Mouse (Mus musculus): ENCODE measurements around the gene Grhl3.
A peak's percentile ranks its signal among the peaks of the same experiment; 100 is the strongest.
"Not testable (repeated sequence)": the region's sequence is repeated elsewhere in the genome, so short reads cannot be mapped to it uniquely, and the experiment has no call there.

Gene Grhl3

GRCm38 (mm10) chr4:135573251-135573808 lies at the start of gene Grhl3:
TSS of gene Grhl3 (minus strand) at chr4:135573630.
- peak in 1 of 2 experiments; percentile 18 for DNase-seq (ENCODE audit: low spot score in 2 of 2)

- no peak for DNase-seq (ENCODE audit: low spot score in 2 of 2)
Observed at GRCm38 (mm10) chr4:135622290-135622689, 48.9 kb upstream of the Grhl3 start.

- no peak for DNase-seq (ENCODE audit: low spot score in 2 of 2)
Observed at GRCm38 (mm10) chr4:135620461-135620860, 47.0 kb upstream of the Grhl3 start.

GRCm38 (mm10) chr4:135617783-135618470 lies 44.5 kb upstream of the Grhl3 start:
- no peak for DNase-seq (ENCODE audit: low spot score in 2 of 2)

GRCm38 (mm10) chr4:135617038-135617437 lies 43.6 kb upstream of the Grhl3 start:
- no peak for DNase-seq (ENCODE audit: low spot score in 2 of 2)

GRCm38 (mm10) chr4:135615307-135615706 lies 41.9 kb upstream of the Grhl3 start:
- not testable (repeated sequence) for DNase-seq (ENCODE audit: low spot score in 2 of 2)

GRCm38 (mm10) chr4:135609986-135610385 lies 36.6 kb upstream of the Grhl3 start:
- DNase-seq (ENCODE audit: low spot score in 2 of 2), result no peak

- no peak for DNase-seq (ENCODE audit: low spot score in 2 of 2)
Observed at GRCm38 (mm10) chr4:135607979-135608885, 34.8 kb upstream of the Grhl3 start.

- DNase-seq (ENCODE audit: low spot score in 2 of 2), result no peak
Observed at GRCm38 (mm10) chr4:135606271-135606670, 32.8 kb upstream of the Grhl3 start.

- no peak for DNase-seq (ENCODE audit: low spot score in 2 of 2)
Observed at GRCm38 (mm10) chr4:135601530-135601929, 28.1 kb upstream of the Grhl3 start.

GRCm38 (mm10) chr4:135599497-135600182 lies 26.2 kb upstream of the Grhl3 start:
- DNase-seq (ENCODE audit: low spot score in 2 of 2), result no peak

GRCm38 (mm10) chr4:135598998-135599397 lies 25.6 kb upstream of the Grhl3 start:
- no peak for DNase-seq (ENCODE audit: low spot score in 2 of 2)

GRCm38 (mm10) chr4:135597571-135597970 lies 24.1 kb upstream of the Grhl3 start:
- no peak for DNase-seq (ENCODE audit: low spot score in 2 of 2)

- no peak for DNase-seq (ENCODE audit: low spot score in 2 of 2)
Observed at GRCm38 (mm10) chr4:135595943-135596342, 22.5 kb upstream of the Grhl3 start.

- no peak for DNase-seq (ENCODE audit: low spot score in 2 of 2)
Observed at GRCm38 (mm10) chr4:135591610-135592304, 18.3 kb upstream of the Grhl3 start.

GRCm38 (mm10) chr4:135591086-135591485 lies 17.7 kb upstream of the Grhl3 start:
- no peak for DNase-seq (ENCODE audit: low spot score in 2 of 2)

GRCm38 (mm10) chr4:135584838-135585237 lies 11.4 kb upstream of the Grhl3 start:
- no peak for DNase-seq (ENCODE audit: low spot score in 2 of 2)

GRCm38 (mm10) chr4:135581222-135581910 lies 7.9 kb upstream of the Grhl3 start:
- no peak for DNase-seq (ENCODE audit: low spot score in 2 of 2)

- no peak for DNase-seq (ENCODE audit: low spot score in 2 of 2)
Observed at GRCm38 (mm10) chr4:135579695-135580094, 6.3 kb upstream of the Grhl3 start.

- no peak for DNase-seq (ENCODE audit: low spot score in 2 of 2)
Observed at GRCm38 (mm10) chr4:135578490-135578889, 5.1 kb upstream of the Grhl3 start.

All from frontal cortex, postnatal 14 days (tissue).